Mouse (Mus musculus): ENCODE measurements around the gene Vps33b.
A peak's percentile ranks its signal among the peaks of the same experiment; 100 is the strongest.

Vps33b gene

GRCm38 (mm10) chr7:80269751-80270255, 354 bp downstream of the Vps33b start:
- peak; percentile 71 for DNase-seq

DNA sequence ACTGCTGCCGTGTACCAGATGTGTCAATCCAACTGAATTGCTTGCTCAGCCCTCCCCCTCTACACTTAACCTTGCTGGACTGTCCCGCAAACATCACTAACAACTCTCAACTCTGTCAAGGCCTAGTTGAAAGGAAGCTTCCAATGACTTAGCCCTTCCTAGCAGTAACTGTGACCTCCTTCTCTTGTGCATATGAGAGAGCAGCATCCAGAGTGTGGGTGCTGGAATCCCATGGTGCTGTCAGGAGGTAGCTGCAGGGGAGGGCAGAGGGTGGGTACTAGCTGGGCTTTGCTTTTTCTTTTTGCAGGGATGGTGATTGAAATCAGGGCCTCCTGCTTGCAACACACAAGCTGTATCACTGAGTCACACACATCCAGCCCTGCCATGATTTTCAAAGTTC, 4.0 kb downstream of the Vps33b start:
- no peak for DNase-seq

- no peak for DNase-seq
These were observed 6.9 kb downstream of the Vps33b start for GRCm38 (mm10) chr7:80276374-80276773.

- no peak for DNase-seq
These were observed 10.6 kb downstream of the Vps33b start for GRCm38 (mm10) chr7:80280032-80280431.

- DNase-seq = no peak
These were observed 11.5 kb downstream of the Vps33b start for GRCm38 (mm10) chr7:80280998-80281397.

DNA sequence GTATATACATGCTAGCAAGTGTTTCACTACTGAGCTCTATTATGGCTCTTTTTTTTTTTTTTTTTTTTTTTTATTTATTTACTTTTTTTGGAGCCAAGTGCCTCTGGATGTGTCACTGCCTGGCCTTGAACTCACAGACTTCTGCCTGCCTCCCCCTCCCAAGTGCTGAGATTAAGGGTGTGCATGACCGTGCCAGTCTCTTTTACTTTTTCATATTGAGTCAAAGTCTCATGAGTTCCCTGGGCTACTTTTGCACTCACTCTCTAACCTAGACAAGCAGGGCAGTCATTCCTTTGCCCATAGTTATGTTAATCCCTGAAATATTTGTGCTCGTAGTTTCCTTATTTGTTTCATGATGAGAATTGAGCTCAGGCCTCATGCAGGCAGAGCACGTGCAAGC, 12.2 kb downstream of the Vps33b start:
- DNase-seq = no peak

- no peak for DNase-seq
These were observed 13.9 kb downstream of the Vps33b start for GRCm38 (mm10) chr7:80283226-80283918.

- DNase-seq = no peak
These were observed 14.9 kb downstream of the Vps33b start for GRCm38 (mm10) chr7:80284391-80284790.

- DNase-seq = no peak
These were observed 16.3 kb downstream of the Vps33b start for GRCm38 (mm10) chr7:80285725-80286124.

DNA sequence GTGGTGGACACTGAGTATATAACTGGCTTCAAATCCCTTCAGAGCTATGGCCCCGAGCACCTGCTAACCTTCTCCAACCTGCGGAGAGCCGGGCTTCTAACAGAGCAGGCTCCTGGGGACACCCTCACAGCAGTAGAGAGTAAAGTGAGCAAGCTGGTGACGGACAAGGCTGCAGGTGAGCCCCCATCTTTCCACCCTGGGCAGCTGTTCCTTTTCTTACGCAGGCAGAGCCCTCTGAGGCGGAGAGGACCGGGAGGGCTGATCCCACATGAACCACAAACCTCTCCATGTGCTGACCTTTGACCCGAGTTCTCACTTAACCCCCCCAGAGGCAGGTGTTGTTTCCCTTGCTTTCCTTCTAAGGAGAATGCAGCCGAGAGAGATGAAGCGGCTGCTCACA, 18.3 kb downstream of the Vps33b start:
- DNase-seq = no peak

DNA sequence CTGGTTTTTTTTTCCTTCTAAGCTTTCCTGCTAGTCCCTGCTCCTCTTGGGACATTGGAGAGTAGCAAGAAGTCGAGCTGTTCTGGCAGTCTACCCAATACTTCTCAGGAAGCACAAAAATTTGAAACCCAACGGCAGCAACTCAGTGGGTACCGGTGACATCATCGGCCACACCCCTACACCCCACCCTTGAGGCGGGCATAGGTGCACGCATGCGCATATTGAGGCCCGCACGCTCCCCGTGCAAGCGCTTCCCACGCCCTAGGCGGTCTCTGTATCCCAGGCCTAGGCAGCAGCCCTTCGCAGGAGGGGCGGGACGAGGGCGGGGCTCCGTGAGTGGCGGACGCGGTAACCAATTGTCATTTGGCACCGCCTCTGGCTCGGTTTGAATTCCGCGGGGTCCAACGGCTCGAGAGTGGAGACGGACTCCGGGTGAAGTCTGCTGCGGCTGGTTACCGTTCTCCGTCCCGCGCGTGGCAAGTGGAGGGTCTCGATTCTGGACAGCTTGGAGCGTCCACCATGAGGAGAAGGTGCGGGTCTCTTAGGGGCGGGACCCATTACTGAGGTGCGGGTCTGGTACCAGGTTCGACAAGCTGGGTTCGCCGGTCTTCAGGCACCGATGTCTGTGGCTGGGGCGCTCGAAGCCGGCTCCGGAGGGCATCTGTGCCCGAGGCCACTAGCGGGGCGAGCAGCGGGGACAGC, 24.8 kb downstream of the Vps33b start, which contains the start of gene Prc1:
Prc1 (plus strand) TSS at position 389 of the 702 bp plus-strand sequence.
- DNase-seq = peak; percentile 98

DNA sequence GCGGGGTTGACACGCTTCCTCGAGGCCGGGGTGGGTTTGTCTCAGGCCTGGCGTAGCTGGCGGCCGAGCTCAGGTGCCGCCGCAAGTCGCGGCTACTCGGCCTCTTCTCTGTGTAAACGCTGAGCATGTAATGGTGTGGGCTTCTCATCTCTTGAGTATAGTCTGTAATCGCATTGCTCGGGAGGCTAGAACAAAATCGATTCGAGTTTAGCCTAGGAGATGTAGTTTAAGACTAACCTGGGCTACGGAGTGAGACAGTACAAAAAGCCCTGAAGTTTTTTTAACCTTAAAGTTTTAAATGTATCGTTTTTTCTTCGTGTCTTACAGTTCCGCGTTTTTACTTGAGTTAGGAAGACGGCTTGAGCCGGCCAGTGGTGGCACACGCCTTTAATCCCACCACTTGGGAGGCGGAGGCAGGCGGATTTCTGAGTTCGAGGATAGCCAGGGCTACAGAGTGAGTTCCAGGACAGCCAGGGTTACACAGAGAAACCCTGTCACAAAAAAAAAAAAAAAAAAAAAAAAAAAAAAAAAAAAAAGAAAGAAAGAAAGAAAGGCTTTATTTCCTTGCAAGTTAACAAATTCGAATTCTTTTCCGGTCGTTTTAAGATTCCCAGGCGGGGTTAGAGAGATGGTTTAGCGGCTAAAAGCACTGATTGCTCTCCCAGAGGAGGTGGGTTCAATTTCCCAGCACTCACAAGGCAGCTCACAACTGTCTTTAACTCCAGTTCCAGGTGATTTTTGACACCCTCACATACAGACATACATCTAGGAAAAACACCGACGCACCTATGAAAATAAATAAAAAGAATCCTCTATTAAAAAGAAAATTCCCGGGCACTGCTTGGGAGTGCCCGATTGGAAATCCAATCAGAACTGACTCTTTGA, 25.6 kb downstream of the Vps33b start:
- DNase-seq = no peak

- DNase-seq = no peak
These were observed 27.0 kb downstream of the Vps33b start for GRCm38 (mm10) chr7:80296462-80296861.

DNA sequence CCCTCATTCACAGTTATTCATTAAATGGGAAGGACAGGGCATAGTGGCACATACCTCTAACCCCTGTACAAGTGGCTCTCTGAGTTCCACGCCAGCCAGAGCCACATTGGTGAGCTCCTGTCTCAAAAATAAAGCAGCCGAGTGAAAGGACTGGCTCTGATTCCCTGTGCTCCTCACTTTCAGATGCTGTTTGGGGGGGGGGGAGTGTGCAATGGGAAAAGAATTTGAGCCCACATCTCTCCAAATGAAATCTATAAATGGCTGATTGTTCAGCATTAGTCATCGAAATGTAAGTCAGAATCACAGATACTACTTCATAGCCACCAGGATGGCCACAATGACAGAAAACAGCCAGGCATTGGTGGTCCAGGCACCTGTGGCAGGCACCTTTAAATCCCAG, 27.6 kb downstream of the Vps33b start:
- no peak for DNase-seq

DNA sequence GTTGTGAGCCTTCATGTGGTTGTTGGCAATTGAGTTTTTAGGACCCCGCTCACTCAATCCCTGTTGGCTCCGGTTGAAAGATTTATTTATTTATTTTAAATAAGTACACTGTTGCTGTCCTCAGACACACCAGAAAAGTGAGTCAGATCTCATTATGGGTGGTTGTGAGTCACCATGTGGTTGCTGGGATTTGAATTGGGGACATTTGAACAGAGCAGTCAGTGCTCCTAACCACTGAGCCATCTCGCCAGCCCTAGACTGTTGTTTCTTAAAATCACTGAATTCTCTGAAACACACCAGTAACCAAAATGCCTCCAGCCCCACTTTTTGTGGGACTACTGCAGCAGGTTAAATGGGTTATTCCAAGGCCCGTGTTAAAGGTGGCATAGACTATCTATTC, 29.3 kb downstream of the Vps33b start:
- DNase-seq = no peak

GRCm38 (mm10) chr7:80299568-80299967, 30.1 kb downstream of the Vps33b start:
- DNase-seq = no peak

DNA sequence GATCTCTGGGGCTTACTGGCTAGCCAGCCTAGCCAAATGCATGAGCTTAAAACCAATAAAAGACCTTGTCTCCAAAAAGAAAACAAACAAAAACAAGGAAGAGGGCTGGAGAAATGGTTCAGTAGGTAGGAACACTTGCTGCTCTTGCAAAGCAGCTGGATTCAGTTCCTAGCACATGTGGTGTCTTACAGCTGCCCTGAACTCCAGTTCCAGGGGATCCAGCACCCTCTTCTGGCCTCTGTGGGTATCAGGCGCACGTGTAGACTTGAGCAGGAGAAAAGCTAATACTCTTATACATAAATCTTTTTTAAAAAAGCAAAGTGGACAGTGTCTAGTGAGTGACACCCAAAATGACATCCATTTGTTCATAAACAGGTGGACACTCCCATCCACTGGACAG, 32.1 kb downstream of the Vps33b start:
- DNase-seq = no peak

DNA sequence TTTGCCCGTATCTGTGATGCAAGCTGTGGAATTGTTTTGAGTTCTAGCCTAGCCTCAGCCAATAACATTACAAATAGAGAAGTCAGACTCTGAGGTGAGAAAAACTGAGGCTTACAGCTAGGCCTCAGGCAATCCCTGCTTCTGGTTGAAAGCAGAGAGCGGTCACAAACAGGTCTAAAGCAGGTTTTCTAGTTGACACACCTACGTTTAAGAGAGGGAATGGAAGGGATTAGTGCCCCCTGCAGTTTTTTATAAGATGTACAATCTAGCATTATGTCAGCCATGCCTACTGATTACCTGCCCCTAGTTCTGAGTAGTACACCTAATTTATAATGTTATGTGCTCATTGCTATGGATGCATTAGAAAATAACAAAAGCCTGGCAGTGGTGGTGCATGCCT, 38.3 kb downstream of the Vps33b start:
- DNase-seq = no peak

DNA sequence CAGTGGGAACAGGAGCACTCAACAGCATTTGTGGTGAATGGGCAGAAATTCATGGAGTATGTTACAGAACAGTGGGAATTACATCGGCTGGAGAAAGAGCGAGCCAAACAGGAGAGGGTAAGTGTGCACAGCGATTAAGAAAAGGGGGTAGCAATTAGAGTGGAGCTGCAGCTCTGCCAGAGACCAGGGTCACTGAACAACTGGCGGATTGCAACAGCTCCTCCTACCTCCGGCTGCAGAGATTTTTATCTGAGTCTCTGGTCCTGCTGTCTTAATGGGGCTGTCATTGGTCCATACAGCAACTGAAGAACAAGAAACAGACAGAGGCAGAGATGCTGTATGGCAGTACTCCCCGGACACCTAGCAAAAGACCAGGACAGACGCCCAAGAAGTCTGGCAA, 41.3 kb downstream of the Vps33b start:
- DNase-seq = no peak

GRCm38 (mm10) chr7:80315733-80316132, 46.3 kb downstream of the Vps33b start:
- DNase-seq = no peak

DNA sequence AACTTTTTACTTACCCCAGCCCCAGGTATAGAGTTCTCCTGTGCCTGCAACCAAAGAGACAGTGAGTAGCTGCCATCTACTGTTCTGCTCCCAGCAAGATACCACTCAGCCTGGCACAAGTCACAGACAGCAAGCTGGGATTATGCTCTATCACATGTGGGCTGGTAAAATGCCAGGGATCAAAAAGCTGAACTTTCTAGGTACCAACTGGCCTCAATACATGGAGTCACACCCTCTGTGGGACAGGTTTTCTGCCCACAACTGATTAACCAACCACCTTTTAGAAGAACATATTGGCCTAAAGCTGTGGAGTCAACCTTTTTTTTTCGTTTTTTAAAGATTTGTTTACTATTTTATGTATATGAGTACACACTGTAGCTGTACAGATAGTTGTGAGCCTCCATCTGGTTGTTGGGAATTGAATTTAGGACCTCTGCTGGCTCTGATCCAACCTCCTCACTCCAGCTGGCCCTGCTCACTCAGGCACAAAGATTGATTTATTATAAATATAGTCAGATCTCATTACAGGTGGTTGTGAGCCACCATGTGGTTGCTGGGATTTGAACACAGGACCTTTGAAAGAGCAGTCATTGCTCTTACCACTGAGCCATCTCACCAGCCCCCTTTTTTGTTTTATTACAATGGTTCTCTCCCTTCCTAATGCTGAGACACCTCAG, 48.1 kb downstream of the Vps33b start:
- no peak for DNase-seq

DNA sequence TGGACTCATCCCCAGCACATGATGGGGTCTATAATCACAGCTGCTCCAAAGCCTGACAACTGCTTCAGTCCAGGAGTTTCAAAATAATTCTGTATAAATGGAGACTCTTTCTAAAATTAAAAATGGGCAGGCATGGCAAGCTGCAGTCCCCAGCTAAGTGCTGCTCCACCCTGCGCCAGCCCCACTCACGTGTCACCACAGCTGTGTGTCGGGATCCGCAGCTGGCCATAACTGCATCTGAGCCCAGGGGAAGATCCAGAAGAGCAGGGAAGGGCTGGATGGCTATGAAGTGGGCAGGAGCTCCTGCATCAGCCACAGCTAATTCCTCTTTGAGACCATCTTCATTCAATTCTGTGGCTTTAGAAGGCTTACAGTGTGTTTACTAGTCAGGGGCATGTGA, 49.2 kb downstream of the Vps33b start:
- no peak for DNase-seq

Measured in kidney, postnatal 10 days (tissue).